Mouse (Mus musculus) frontal cortex, adult 2 months (tissue): ENCODE data around the gene Gtf2i. TPM values are rescaled to one million over a fixed set of nuclear protein-coding genes. Genes with fewer than 3 reads are reported as not detected.

Source experiments
- DNase-seq, 2 experiments: peaks; one replicate each; pipeline ENCODE4 v3.0.0; 2022; ENCODE audit warnings: low spot score in 1 of 2; ENCODE audit errors: extremely low spot score in 1 of 2
- polyA plus RNA-seq: library from polyadenylated mRNA; depleted of rRNA; stranded (reverse); fragments of >200 nt; gene quantifications from 2 replicates; pipeline ENCODE4 v1.2.3, GENCODE M21; 2012

The Gtf2i gene
- polyA plus RNA-seq, 1 experiment: 188 TPM

GRCm38 (mm10) chr5:134323311-134323710, 8.8 kb upstream of the Gtf2i start:
- no peak for DNase-seq

GRCm38 (mm10) chr5:134322355-134322754, 7.8 kb upstream of the Gtf2i start:
- no peak for DNase-seq

GRCm38 (mm10) chr5:134321699-134322098, 7.1 kb upstream of the Gtf2i start:
- DNase-seq: no peak

GRCm38 (mm10) chr5:134318903-134319302, 4.3 kb upstream of the Gtf2i start:
- no peak for DNase-seq

GRCm38 (mm10) chr5:134316721-134317120, 2.2 kb upstream of the Gtf2i start:
- no peak for DNase-seq

- peak in 1 of 2 experiments; percentile 69 for DNase-seq
These were observed 1.2 kb upstream of the Gtf2i start for GRCm38 (mm10) chr5:134315623-134316350.

GRCm38 (mm10) chr5:134314068-134314674, 389 bp downstream of the Gtf2i start:
- DNase-seq: no peak

GRCm38 (mm10) chr5:134313451-134314067, 1.0 kb downstream of the Gtf2i start:
- DNase-seq: peak; percentile 86 to 87

GRCm38 (mm10) chr5:134312691-134313450, 1.7 kb downstream of the Gtf2i start:
- DNase-seq: peak; percentile 66 to 80

- no peak for DNase-seq
These were observed 2.6 kb downstream of the Gtf2i start for GRCm38 (mm10) chr5:134311894-134312411.

- DNase-seq: no peak
These were observed 4.4 kb downstream of the Gtf2i start for GRCm38 (mm10) chr5:134310201-134310600.

GRCm38 (mm10) chr5:134309345-134309744, 5.2 kb downstream of the Gtf2i start:
- no peak for DNase-seq

GRCm38 (mm10) chr5:134304639-134305038, 9.9 kb downstream of the Gtf2i start:
- no peak for DNase-seq

GRCm38 (mm10) chr5:134295277-134296050, 19.1 kb downstream of the Gtf2i start:
- peak; percentile 44 to 69 for DNase-seq

- no peak for DNase-seq
These were observed 20.0 kb downstream of the Gtf2i start for GRCm38 (mm10) chr5:134294606-134295005.

GRCm38 (mm10) chr5:134291096-134291495, 23.5 kb downstream of the Gtf2i start:
- no peak for DNase-seq

- DNase-seq: no peak
These were observed 24.5 kb downstream of the Gtf2i start for GRCm38 (mm10) chr5:134289935-134290560.

GRCm38 (mm10) chr5:134288071-134288470, 26.5 kb downstream of the Gtf2i start:
- DNase-seq: no peak

GRCm38 (mm10) chr5:134284921-134285320, 29.6 kb downstream of the Gtf2i start:
- peak in 1 of 2 experiments; percentile 44 for DNase-seq

GRCm38 (mm10) chr5:134282603-134283002, 32.0 kb downstream of the Gtf2i start:
- DNase-seq: no peak
